Mouse (Mus musculus) hindbrain, embryonic 14.5 days (tissue): Measurements from ENCODE around the gene Elf1. TPM values are rescaled to one million over a fixed set of nuclear protein-coding genes. Genes with fewer than 3 reads are reported as not detected.
A peak's percentile ranks its signal among the peaks of the same experiment; 100 is the strongest.
"Not testable (repeated sequence)": the region's sequence is repeated elsewhere in the genome, so short reads cannot be mapped to it uniquely, and the experiment has no call there.

Experiments used
- ATAC-seq: fragments of 200-750 bp; cut with Nextera tagmentation; 2 replicates; pipeline ENCODE4 v1.8.0; 2017; ENCODE audit warnings: moderate number of reproducible peaks, mild to moderate bottlenecking, moderate TSS enrichment, moderate library complexity; ENCODE audit not compliant: low FRiP score
- DNase-seq: peaks from one replicate; pipeline ENCODE4 v3.0.0-alpha.2; 2015; ENCODE audit warnings: low spot score
- H3K27ac ChIP-seq: fragments of 300-500 bp; sonication (generic); 2 replicates; pipeline ENCODE4 v1.5.1; 2014; ENCODE audit warnings: mild to moderate bottlenecking, moderate library complexity
- H3K27me3 ChIP-seq: fragments of 300-500 bp; sonication (generic); 2 replicates; pipeline ENCODE4 v1.6.1; 2014; ENCODE audit warnings: mild to moderate bottlenecking, low read length, mixed read lengths; ENCODE audit not compliant: control insufficient read depth, insufficient read depth
- H3K36me3 ChIP-seq: fragments of 300-500 bp; sonication (generic); replicated peaks from 2 replicates; pipeline ENCODE4 v1.6.1; 2014; ENCODE audit not compliant: control insufficient read depth, insufficient read depth
- H3K4me1 ChIP-seq: fragments of 300-500 bp; sonication (generic); replicated peaks from 2 replicates; pipeline ENCODE4 v1.6.1; 2014; ENCODE audit warnings: antibody characterized with exemption, low read length, mixed read lengths; ENCODE audit not compliant: control insufficient read depth, insufficient read depth
- H3K4me2 ChIP-seq: fragments of 300-500 bp; sonication (generic); replicated peaks from 2 replicates; pipeline ENCODE4 v1.6.1; 2014; ENCODE audit warnings: mild to moderate bottlenecking, moderate library complexity
- H3K4me3 ChIP-seq: fragments of 300-500 bp; sonication (generic); replicated peaks from 2 replicates; pipeline ENCODE4 v1.5.1; 2014; ENCODE audit warnings: mild to moderate bottlenecking, low read length
- H3K9ac ChIP-seq: fragments of 300-500 bp; sonication (generic); 2 replicates; pipeline ENCODE4 v1.6.1; 2014
- H3K9me3 ChIP-seq: fragments of 300-500 bp; sonication (generic); 2 replicates; pipeline ENCODE4 v1.6.1; 2016; ENCODE audit warnings: low read length; ENCODE audit not compliant: control insufficient read depth
- WGBS: fragments of 180-500 bp; shearing (Covaris S2); extraction: QIAGEN DNeasy Blood & Tissue Kit; methylation state at CpG from one replicate; pipeline ENCODE4 v1.1.7; 2014; 5-methylcytosine and 5-hydroxymethylcytosine counted together
- polyA plus RNA-seq: library from polyadenylated mRNA; unstranded; fragments of >200 nt; fragmentation: Nextera tagmentation; extraction: Ambion mirVana; gene quantifications from 2 replicates; pipeline ENCODE4 v1.2.1, GENCODE M21; 2014

Gene Elf1
- polyA plus RNA-seq = 3.8 and 3.9 TPM in 2 replicates

GRCm38 (mm10) chr14:79480624-79481338, at the start of gene Elf1:
Elf1 (plus strand) TSS chr14:79481194.
- Histone ChIP-seq H3K36me3 (peaks cover 13% of the 10 kb centered on the region), H3K9me3 (no peaks in the 10 kb centered on the region), H3K27ac (peak within 1 kb of the TSS; percentile 99), H3K4me2 (peak within 1 kb of the TSS; percentile 70), H3K27me3 (no peaks in the 10 kb centered on the region), H3K9ac (peak within 1 kb of the TSS; percentile 90), H3K4me3 (peak within 1 kb of the TSS; percentile 82), H3K4me1 (peaks cover 24% of the 10 kb centered on the region)
- ATAC-seq (peak; percentile 79), DNase-seq (peak; percentile 84)
- WGBS = under 1% methylated on average over 80 of the region's 96 CpGs

GRCm38 (mm10) chr14:79434068-79434467, 46.9 kb upstream of the Elf1 start:
- no peaks in the 10 kb centered on the region for H3K9me3 ChIP-seq
- no peaks in the 10 kb centered on the region for H3K27me3 ChIP-seq
- ATAC-seq (no peak), DNase-seq (no peak)
- WGBS = 86% methylated on average over 1 of the region's 1 CpGs
- H3K4me2 ChIP-seq = no peak overlapping the region
- H3K27ac ChIP-seq = no peak overlapping the region
- H3K9ac ChIP-seq = no peak overlapping the region
- no peak overlapping the region for H3K4me3 ChIP-seq
- H3K36me3 ChIP-seq = no peaks in the 10 kb centered on the region
- H3K4me1 ChIP-seq = no peaks in the 10 kb centered on the region

GRCm38 (mm10) chr14:79440655-79441054, 40.3 kb upstream of the Elf1 start:
- Histone ChIP-seq H3K9ac (no peak overlapping the region), H3K4me3 (no peak overlapping the region), H3K27me3 (no peaks in the 10 kb centered on the region), H3K36me3 (no peaks in the 10 kb centered on the region), H3K27ac (no peak overlapping the region), H3K4me1 (peaks cover 16% of the 10 kb centered on the region; the same call in 1 of the 2 replicates), H3K9me3 (no peaks in the 10 kb centered on the region), H3K4me2 (no peak overlapping the region)
- no peak for ATAC-seq
- 94% methylated on average over 2 of the region's 2 CpGs for WGBS
- DNase-seq = no peak

GRCm38 (mm10) chr14:79441441-79441840, 39.6 kb upstream of the Elf1 start:
- H3K27me3 ChIP-seq = no peaks in the 10 kb centered on the region
- H3K4me3 ChIP-seq = no peak overlapping the region
- no peaks in the 10 kb centered on the region for H3K9me3 ChIP-seq
- 84% methylated on average over 5 of the region's 5 CpGs for WGBS
- no peaks in the 10 kb centered on the region for H3K36me3 ChIP-seq
- DNase-seq = no peak
- no peak for ATAC-seq
- H3K4me2 ChIP-seq = no peak overlapping the region
- H3K4me1 ChIP-seq = peaks cover 20% of the 10 kb centered on the region; the same call in 1 of the 2 replicates
- no peak overlapping the region for H3K9ac ChIP-seq
- no peak overlapping the region for H3K27ac ChIP-seq

- Histone ChIP-seq H3K9me3 (no peaks in the 10 kb centered on the region), H3K27ac (peak overlapping the region; percentile 74), H3K27me3 (no peaks in the 10 kb centered on the region), H3K4me1 (peaks cover 20% of the 10 kb centered on the region; the same call in 1 of the 2 replicates), H3K9ac (0 out of 2 replicates have a peak overlapping the region, but pooled peaks have one; percentile 2), H3K4me3 (peak overlapping the region; percentile 14; the same call in 1 of the 2 replicates), H3K36me3 (no peaks in the 10 kb centered on the region), H3K4me2 (peak overlapping the region; percentile 44)
- ATAC-seq (peak; percentile 22), DNase-seq (no peak)
- WGBS = 65% methylated on average over 9 of the region's 9 CpGs
These were observed 36.4 kb upstream of the Elf1 start for GRCm38 (mm10) chr14:79444601-79445000.

DNA sequence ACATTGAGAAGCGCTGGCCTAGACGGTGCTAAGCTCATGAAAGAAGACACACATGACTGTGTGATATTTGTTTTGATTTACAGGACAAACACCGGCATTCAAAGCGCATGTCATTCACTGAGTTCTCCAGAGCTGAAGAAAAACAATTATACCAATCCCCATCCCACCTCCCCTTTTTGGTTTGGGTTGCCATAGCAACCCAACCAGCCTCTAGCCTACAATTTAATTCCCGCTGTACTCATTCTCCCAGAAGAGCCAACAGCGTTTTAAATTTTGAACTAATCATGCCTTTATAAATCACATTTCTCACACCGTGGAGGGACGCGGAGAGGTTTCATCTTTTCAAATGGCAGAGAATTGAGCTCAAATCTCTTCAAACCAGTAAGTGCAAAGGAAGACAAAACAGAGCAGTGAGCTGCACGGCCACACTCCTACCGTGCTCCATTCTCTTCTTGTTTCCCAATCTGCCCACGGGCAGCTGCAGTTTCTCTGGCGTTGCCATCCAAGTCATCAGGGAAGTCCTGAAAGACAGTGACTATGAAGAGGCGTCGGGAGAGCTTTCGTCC, 35.9 kb upstream of the Elf1 start:
- no peaks in the 10 kb centered on the region for H3K27me3 ChIP-seq
- peak overlapping the region; percentile 2 for H3K9ac ChIP-seq
- H3K9me3 ChIP-seq = no peaks in the 10 kb centered on the region
- peaks cover 20% of the 10 kb centered on the region; the same call in 1 of the 2 replicates for H3K4me1 ChIP-seq
- 12% methylated on average over 16 of the region's 16 CpGs for WGBS
- H3K27ac ChIP-seq = peak overlapping the region; percentile 74
- DNase-seq = peak; percentile 76
- peak overlapping the region; percentile 14 for H3K4me3 ChIP-seq
- ATAC-seq = peak; percentile 74
- H3K4me2 ChIP-seq = peak overlapping the region; percentile 44
- H3K36me3 ChIP-seq = no peaks in the 10 kb centered on the region

DNA sequence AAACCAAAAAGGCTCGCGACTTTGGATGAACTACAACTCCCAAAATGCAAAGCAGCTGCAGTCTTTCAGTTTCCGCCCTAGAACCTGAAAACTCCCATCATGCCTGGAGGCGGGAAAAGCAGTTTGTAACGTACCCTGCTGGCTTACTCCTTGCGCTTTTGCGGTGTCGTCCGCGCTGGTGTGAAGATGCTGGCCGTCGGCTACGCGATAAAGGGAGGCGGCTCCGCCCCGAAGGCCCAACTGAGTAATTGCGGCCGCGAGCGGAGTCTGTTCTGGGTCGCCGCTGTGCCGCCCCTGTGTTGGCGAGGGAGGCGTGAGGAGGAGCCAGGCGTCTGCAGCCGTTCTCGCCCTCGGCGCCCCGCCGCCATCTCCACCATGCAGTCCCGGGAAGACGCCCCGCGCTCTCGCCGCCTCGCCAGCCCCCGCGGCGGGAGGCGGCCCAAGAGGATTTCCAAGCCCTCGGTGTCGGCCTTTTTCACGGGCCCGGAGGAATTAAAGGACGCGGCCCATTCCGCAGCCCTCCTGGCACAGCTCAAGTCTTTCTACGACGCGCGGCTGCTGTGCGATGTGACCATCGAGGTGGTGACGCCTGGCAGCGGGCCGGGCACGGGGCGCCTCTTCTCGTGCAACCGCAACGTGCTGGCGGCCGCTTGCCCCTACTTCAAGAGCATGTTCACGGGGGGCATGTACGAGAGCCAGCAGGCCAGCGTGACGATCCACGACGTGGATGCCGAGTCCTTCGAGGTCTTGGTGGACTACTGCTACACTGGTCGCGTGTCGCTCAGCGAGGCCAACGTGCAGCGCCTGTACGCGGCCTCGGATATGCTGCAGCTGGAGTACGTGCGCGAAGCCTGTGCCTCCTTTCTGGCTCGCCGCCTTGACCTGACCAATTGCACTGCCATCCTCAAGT, 29.1 kb upstream of the Elf1 start, which contains the start of gene Kbtbd6:
Kbtbd6 (plus strand) TSS at position 155 of the 910 bp plus-strand sequence.
- peak within 1 kb of the TSS; percentile 35; the same call in 1 of the 2 replicates for H3K9ac ChIP-seq
- H3K36me3 ChIP-seq, H3K27me3 ChIP-seq, H3K27ac ChIP-seq, H3K4me1 ChIP-seq, H3K9me3 ChIP-seq: not testable (repeated sequence)
- peak within 1 kb of the TSS; percentile 57 for H3K4me2 ChIP-seq
- H3K4me3 ChIP-seq = peak within 1 kb of the TSS; percentile 47
- under 1% methylated on average over 32 of the region's 89 CpGs for WGBS
- ATAC-seq (peak; percentile 93), DNase-seq (peak; percentile 94)

DNA sequence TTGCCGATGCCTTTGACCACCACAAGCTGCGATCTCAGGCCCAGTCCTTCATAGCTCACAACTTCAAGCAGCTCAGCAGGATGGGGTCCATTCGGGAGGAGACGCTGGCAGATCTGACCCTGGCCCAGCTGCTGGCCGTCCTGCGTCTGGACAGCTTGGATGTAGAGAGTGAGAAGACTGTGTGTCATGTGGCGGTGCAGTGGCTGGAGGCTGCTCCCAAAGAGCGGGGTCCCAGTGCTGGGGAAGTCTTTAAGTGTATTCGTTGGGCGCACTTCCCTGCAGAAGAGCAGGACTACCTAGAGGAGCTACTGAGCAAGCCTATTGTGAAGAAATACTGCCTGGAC, 28.4 kb upstream of the Elf1 start:
- peak; percentile 22; the same call in 1 of the 2 replicates for ATAC-seq
- H3K9me3 ChIP-seq, H3K27me3 ChIP-seq, DNase-seq, H3K4me3 ChIP-seq, H3K4me1 ChIP-seq, H3K36me3 ChIP-seq, H3K9ac ChIP-seq, H3K27ac ChIP-seq, H3K4me2 ChIP-seq: not testable (repeated sequence)
- WGBS = 98% methylated on average over 6 of the region's 10 CpGs

- Histone ChIP-seq H3K36me3 (peaks cover 45% of the 10 kb centered on the region), H3K9ac (no peak overlapping the region), H3K9me3 (no peaks in the 10 kb centered on the region), H3K27me3 (no peaks in the 10 kb centered on the region), H3K4me1 (no peaks in the 10 kb centered on the region), H3K27ac (no peak overlapping the region), H3K4me2 (no peak overlapping the region), H3K4me3 (no peak overlapping the region)
- ATAC-seq (no peak), DNase-seq (no peak)
- WGBS = 86% methylated on average over 1 of the region's 1 CpGs
These were observed 20.6 kb upstream of the Elf1 start for GRCm38 (mm10) chr14:79460401-79460800.
